Comparison of ENCODE assay signal across 7 mouse cellular contexts in genomic region chr12:21373100-21373819, GRCm38 (mm10). TPM values are rescaled to one million over a fixed set of nuclear protein-coding genes. Genes with fewer than 3 reads are reported as not detected.
DNase-seq lines count a peak whose midpoint lies in the region; ATAC-seq and TF ChIP-seq lines count a peak whose summit lies in the region.

Gene Adam17 (minus strand): TSS chr12:21373632.

- H3K27ac ChIP-seq in embryonic facial prominence, embryonic 10.5 days (replicated peaks), result peak within 1 kb of the TSS; percentile 90
- H3K27ac ChIP-seq in intestine, postnatal 0 days (ENCODE audit: low read depth, low read length), result peak within 1 kb of the TSS; percentile 94
- peak within 1 kb of the TSS; percentile 88 for H3K27ac ChIP-seq in midbrain, embryonic 12.5 days (replicated peaks)
- peak within 1 kb of the TSS; percentile 94 for H3K27ac ChIP-seq in small intestine, adult 2 months (ENCODE audit: insufficient read depth, low read depth, low read length)

- H3K36me3 ChIP-seq in embryonic facial prominence, embryonic 10.5 days (replicated peaks), result no peaks in the 10 kb centered on the region
- no peaks in the 10 kb centered on the region for H3K36me3 ChIP-seq in intestine, postnatal 0 days (ENCODE audit: control insufficient read depth, insufficient read depth)
- H3K36me3 ChIP-seq in midbrain, embryonic 12.5 days, result no peaks in the 10 kb centered on the region
- no peaks in the 10 kb centered on the region for H3K36me3 ChIP-seq in small intestine, adult 2 months (ENCODE audit: control insufficient read depth, insufficient read depth, low read length)

- peak; percentile 98 for ATAC-seq in intestine, postnatal 0 days
- peak; percentile 98 for ATAC-seq in midbrain, embryonic 12.5 days (ENCODE audit: low FRiP score, low read depth)

- under 1% methylated on average over 55 of the region's 55 CpGs for WGBS in embryonic facial prominence, embryonic 10.5 days
- WGBS in intestine, postnatal 0 days, result under 1% methylated on average over 55 of the region's 55 CpGs
- WGBS in midbrain, embryonic 12.5 days, result under 1% methylated on average over 55 of the region's 55 CpGs
- WGBS in small intestine, adult 2 months, result under 1% methylated on average over 55 of the region's 55 CpGs

- TF ChIP-seq CTCF in intestine, postnatal 0 days (IDR thresholded peaks at IDR 0.05; ENCODE audit: low read depth), result peak; percentile 87
- peak; percentile 58; the same call in 1 of the 2 replicates for TF ChIP-seq CTCF in small intestine, adult 2 months (IDR thresholded peaks at IDR 0.05; ENCODE audit: extremely low read depth, insufficient read length, insufficient replicate concordance, low read depth, low read length)

- peak within 1 kb of the TSS; percentile 88 for H3K4me2 ChIP-seq in intestine, postnatal 0 days (replicated peaks; ENCODE audit: low read depth)
- H3K4me2 ChIP-seq in midbrain, embryonic 12.5 days (replicated peaks), result peak within 1 kb of the TSS; percentile 76

- peak within 1 kb of the TSS; percentile 86 for H3K9ac ChIP-seq in intestine, postnatal 0 days (ENCODE audit: low read depth, low read length)
- H3K9ac ChIP-seq in midbrain, embryonic 12.5 days (replicated peaks), result peak within 1 kb of the TSS; percentile 81

- peak within 1 kb of the TSS; percentile 73 for H3K4me3 ChIP-seq in embryonic facial prominence, embryonic 10.5 days
- H3K4me3 ChIP-seq in intestine, postnatal 0 days (ENCODE audit: low read depth, low read length), result peak within 1 kb of the TSS; percentile 79
- H3K4me3 ChIP-seq in midbrain, embryonic 12.5 days, result peak within 1 kb of the TSS; percentile 67
- peak within 1 kb of the TSS; percentile 79 for H3K4me3 ChIP-seq in small intestine, adult 2 months (ENCODE audit: low read depth, low read length)

- peak; percentile 98 for DNase-seq in adrenal gland, postnatal 10 days
- DNase-seq in embryonic facial prominence, embryonic 10.5 days (ENCODE audit: low spot score), result peak; percentile 96
- DNase-seq in gonadal fat pad, adult 2 months (ENCODE audit: low read depth), result no peak
- DNase-seq in left cerebral cortex, postnatal 4 days, result peak; percentile 97

- TF ChIP-seq POLR2A in small intestine, adult 2 months (IDR thresholded peaks at IDR 0.05; ENCODE audit: low read depth, low read length), result peak; percentile 75

- H3K9me3 ChIP-seq in embryonic facial prominence, embryonic 10.5 days, result no peaks in the 10 kb centered on the region
- H3K9me3 ChIP-seq in intestine, postnatal 0 days (ENCODE audit: control insufficient read depth), result no peaks in the 10 kb centered on the region
- H3K9me3 ChIP-seq in midbrain, embryonic 12.5 days, result no peaks in the 10 kb centered on the region

- no peaks in the 10 kb centered on the region for H3K27me3 ChIP-seq in embryonic facial prominence, embryonic 10.5 days (replicated peaks; ENCODE audit: low read depth, poor library complexity, severe bottlenecking)
- no peaks in the 10 kb centered on the region for H3K27me3 ChIP-seq in intestine, postnatal 0 days (replicated peaks; ENCODE audit: control insufficient read depth, insufficient read depth, low read length)
- H3K27me3 ChIP-seq in midbrain, embryonic 12.5 days, result no peaks in the 10 kb centered on the region
- no peaks in the 10 kb centered on the region for H3K27me3 ChIP-seq in small intestine, adult 2 months (ENCODE audit: control insufficient read depth, insufficient read depth, low read length)

- H3K4me1 ChIP-seq in embryonic facial prominence, embryonic 10.5 days, result peaks cover 13% of the 10 kb centered on the region
- H3K4me1 ChIP-seq in intestine, postnatal 0 days (replicated peaks; ENCODE audit: control insufficient read depth, insufficient read depth, low read length), result no peaks in the 10 kb centered on the region
- H3K4me1 ChIP-seq in midbrain, embryonic 12.5 days, result peaks cover 7% of the 10 kb centered on the region
- H3K4me1 ChIP-seq in small intestine, adult 2 months (ENCODE audit: control insufficient read depth, insufficient read depth, insufficient read length, low read length), result peaks cover 4% of the 10 kb centered on the region; the same call in 1 of the 2 replicates

- intact Hi-C loops in left cerebral cortex, postnatal 4 days (cut with DNase I), result no loop called here

RNA-seq across cellular contexts. Expression of gene Adam17, which starts in this region (rescaled TPM):
- 10 to 100 TPM; 48.0 to 53.1 TPM for total RNA-seq in adrenal gland, postnatal 10 days (2021)
- polyA plus RNA-seq in embryonic facial prominence, embryonic 10.5 days (2016; fragmentation: Nextera tagmentation; extraction: Ambion mirVana), result 42.3 and 43.1 TPM in 2 replicates
- polyA plus RNA-seq in gonadal fat pad, adult 2 months (2012; rRNA removed), result 25.2 and 36.1 TPM in 2 replicates
- 11.2 and 11.8 TPM in 2 replicates for polyA plus RNA-seq in intestine, postnatal 0 days (2015; fragmentation: Nextera tagmentation; extraction: Ambion mirVana)
- total RNA-seq in left cerebral cortex, postnatal 4 days (2021), result 10 to 100 TPM; 18.7 to 24.8 TPM
- polyA plus RNA-seq in midbrain, embryonic 12.5 days (2016; fragmentation: Nextera tagmentation; extraction: Ambion mirVana), result 34.1 and 36.8 TPM in 2 replicates
- polyA plus RNA-seq in small intestine, adult 2 months (2012; rRNA removed), result 3.4 and 10.1 TPM in 2 replicates
